Mouse (Mus musculus): ENCODE measurements around the gene AC192777.2. TPM values are rescaled to one million over a fixed set of nuclear protein-coding genes. Genes with fewer than 3 reads are reported as not detected.
"Not testable (repeated sequence)": the region's sequence is repeated elsewhere in the genome, so short reads cannot be mapped to it uniquely, and the experiment has no call there.

Gene AC192777.2
- not detected in 2 replicates for polyA plus RNA-seq (2015; fragmentation: Nextera tagmentation; extraction: Ambion mirVana)

DNA sequence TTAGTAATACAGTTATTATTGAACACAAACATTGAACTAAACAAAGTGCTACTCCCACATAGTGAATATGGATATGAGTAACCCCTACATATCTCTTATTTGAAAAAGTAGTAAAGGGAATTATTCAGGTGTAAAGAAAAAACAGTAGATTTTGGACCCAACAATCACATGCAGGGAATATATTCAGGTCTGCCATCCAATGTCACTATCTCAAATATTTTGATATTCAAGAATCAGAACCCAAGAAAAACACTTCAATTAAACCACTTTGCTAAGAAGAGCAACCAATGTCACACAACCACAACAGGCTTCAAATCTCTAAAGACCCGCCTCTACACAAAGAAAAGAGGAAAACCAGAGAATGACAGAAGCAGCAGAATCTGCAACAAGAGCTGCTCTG lies at the start of gene AC192777.2:
Gene AC192777.2, plus strand, starts transcription at position 301 of the 400 bp plus-strand sequence.
- H3K4me3 ChIP-seq (replicated peaks); H3K4me2 ChIP-seq (replicated peaks); H3K27ac ChIP-seq; H3K36me3 ChIP-seq; ATAC-seq; H3K9me3 ChIP-seq; H3K27me3 ChIP-seq (replicated peaks); H3K4me1 ChIP-seq (replicated peaks); H3K9ac ChIP-seq: not testable (repeated sequence)
- 79% methylated on average over 1 of the region's 1 CpGs for WGBS

DNA sequence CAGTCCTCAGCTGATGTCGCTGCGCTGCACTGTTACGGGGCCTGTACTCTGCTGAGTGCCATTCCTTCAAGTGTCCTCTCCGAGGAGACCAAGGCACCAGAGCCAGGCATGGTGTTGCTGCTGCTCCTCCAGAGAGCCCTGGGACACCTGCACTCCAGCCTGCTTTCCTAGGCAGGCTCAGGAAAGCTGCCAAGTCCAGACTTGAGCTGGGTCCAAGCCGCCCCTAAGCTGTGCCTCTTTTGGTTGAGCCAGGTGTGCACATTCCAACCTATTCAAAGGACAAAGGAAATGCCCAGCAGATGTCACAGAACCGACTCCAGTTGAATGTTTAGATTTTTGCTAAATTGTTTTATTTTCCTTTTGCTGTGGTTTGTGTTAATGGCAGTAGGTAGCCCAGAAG lies 20.9 kb downstream of the AC192777.2 start:
- 92% methylated on average over 6 of the region's 6 CpGs for WGBS
- not testable (repeated sequence) for H3K36me3 ChIP-seq; H3K9me3 ChIP-seq; H3K27ac ChIP-seq; H3K4me2 ChIP-seq (replicated peaks); H3K9ac ChIP-seq; ATAC-seq; H3K27me3 ChIP-seq (replicated peaks); H3K4me1 ChIP-seq (replicated peaks); H3K4me3 ChIP-seq (replicated peaks)

DNA sequence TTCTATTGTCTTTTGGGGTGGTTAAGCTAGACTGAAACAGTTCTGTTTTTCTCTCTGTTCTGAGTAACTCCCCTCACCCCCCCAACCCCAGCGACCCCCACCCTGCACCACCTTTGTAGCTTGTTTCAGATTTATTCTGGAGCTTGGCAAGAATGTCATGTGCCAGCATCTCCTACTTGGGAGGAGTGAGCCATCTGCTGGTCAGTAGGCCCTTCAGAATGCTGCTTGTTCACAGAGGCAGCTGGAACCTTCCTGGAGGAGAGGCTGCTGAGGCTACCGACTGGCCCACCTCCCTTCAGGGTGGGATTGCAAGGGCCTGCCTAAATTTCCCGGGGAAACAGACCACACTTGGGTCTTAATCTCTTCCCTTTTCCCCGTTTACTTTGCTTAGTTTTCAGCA lies 21.6 kb downstream of the AC192777.2 start:
- not testable (repeated sequence) for H3K36me3 ChIP-seq; H3K4me2 ChIP-seq (replicated peaks); H3K9me3 ChIP-seq; H3K4me1 ChIP-seq (replicated peaks); H3K27ac ChIP-seq; H3K4me3 ChIP-seq (replicated peaks); ATAC-seq; H3K27me3 ChIP-seq (replicated peaks); H3K9ac ChIP-seq
- WGBS = 54% methylated on average over 4 of the region's 4 CpGs

Other genes starting within 250 kb of the AC192777.2 start
- gene Esp38, start 144.9 kb upstream of the AC192777.2 start, polyA plus RNA-seq (2015; fragmentation: Nextera tagmentation; extraction: Ambion mirVana) = not detected in 2 replicates
- not detected in 2 replicates for gene Pgk2, start 113.2 kb downstream of the AC192777.2 start, polyA plus RNA-seq (2015; fragmentation: Nextera tagmentation; extraction: Ambion mirVana)
- gene Crisp3, start 146.8 kb downstream of the AC192777.2 start, polyA plus RNA-seq (2015; fragmentation: Nextera tagmentation; extraction: Ambion mirVana) = not detected in 2 replicates
- gene Crisp1, start 223.8 kb downstream of the AC192777.2 start, polyA plus RNA-seq (2015; fragmentation: Nextera tagmentation; extraction: Ambion mirVana) = not detected in 2 replicates